Mouse (Mus musculus): Measurements from ENCODE around the gene Fbxl15.

- TF ChIP-seq NANOG (IDR thresholded peaks at IDR 0.05; ENCODE audit: borderline replicate concordance, low read length) = no peak
- no peak for TF ChIP-seq CTCF (conservative IDR thresholded peaks at IDR 0.05; ENCODE audit: low read length)
Measured at GRCm38 (mm10) chr19:46316846-46317545, 11.0 kb upstream of the Fbxl15 start.

Data from E14TG2a.4 (cell line).